Mouse (Mus musculus) limb, embryonic 11.5 days (tissue): Measurements from ENCODE around the gene Slc44a5. TPM values are rescaled to one million over a fixed set of nuclear protein-coding genes. Genes with fewer than 3 reads are reported as not detected.

Experiments used
- ATAC-seq: fragments of 200-750 bp; cut with Nextera tagmentation; 2 replicates; pipeline ENCODE4 v1.8.0; 2017; ENCODE audit warnings: low read depth; ENCODE audit not compliant: insufficient number of reproducible peaks, low FRiP score, low TSS enrichment
- DNase-seq: peaks from one replicate; pipeline ENCODE4 v3.0.0-alpha.2; 2015; ENCODE audit warnings: low spot score
- H3K27ac ChIP-seq: fragments of 300-500 bp; sonication (generic); replicated peaks from 2 replicates; pipeline ENCODE4 v1.5.1; 2014; ENCODE audit warnings: low read depth, mild to moderate bottlenecking, low read length
- H3K27me3 ChIP-seq: fragments of 300-500 bp; sonication (generic); 2 replicates; pipeline ENCODE4 v1.6.1; 2014; ENCODE audit warnings: mild to moderate bottlenecking, low read length, mixed read lengths; ENCODE audit not compliant: control insufficient read depth, insufficient read depth
- H3K36me3 ChIP-seq: fragments of 300-500 bp; sonication (generic); 2 replicates; pipeline ENCODE4 v1.6.1; 2014; ENCODE audit warnings: mild to moderate bottlenecking, low read length, moderate library complexity, mixed read lengths; ENCODE audit not compliant: control insufficient read depth, insufficient read depth
- H3K4me1 ChIP-seq: fragments of 300-500 bp; sonication (generic); 2 replicates; pipeline ENCODE4 v1.6.1; 2014; ENCODE audit warnings: low read length, mixed read lengths; ENCODE audit not compliant: control insufficient read depth, insufficient read depth
- H3K4me2 ChIP-seq: fragments of 300-500 bp; sonication (generic); 2 replicates; pipeline ENCODE4 v1.6.1; 2014; ENCODE audit warnings: low read depth, mild to moderate bottlenecking, moderate library complexity; ENCODE audit not compliant: severe bottlenecking
- H3K4me3 ChIP-seq: fragments of 300-500 bp; sonication (generic); 2 replicates; pipeline ENCODE4 v1.5.1; 2014; ENCODE audit warnings: low read depth, low read length
- H3K9ac ChIP-seq: fragments of 300-500 bp; sonication (generic); 2 replicates; pipeline ENCODE4 v1.6.1; 2014; ENCODE audit warnings: mild to moderate bottlenecking, low read length
- H3K9me3 ChIP-seq: fragments of 300-500 bp; sonication (generic); 2 replicates; pipeline ENCODE4 v1.6.1; 2016; ENCODE audit warnings: low read length; ENCODE audit not compliant: control insufficient read depth
- WGBS: fragments of 180-500 bp; shearing (Covaris S2); extraction: QIAGEN DNeasy Blood & Tissue Kit; methylation state at CpG from one replicate; pipeline ENCODE4 v1.1.7; 2014; 5-methylcytosine and 5-hydroxymethylcytosine counted together
- polyA plus RNA-seq: library from polyadenylated mRNA; unstranded; fragments of >200 nt; fragmentation: Nextera tagmentation; extraction: Ambion mirVana; gene quantifications from 2 replicates; pipeline ENCODE4 v1.2.1, GENCODE M21; 2014

Gene Slc44a5
- polyA plus RNA-seq, 1 experiment from 2014 or later: 0.39 TPM

GRCm38 (mm10) chr3:154172593-154172965, 199.3 kb downstream of the Slc44a5 start:
- Histone ChIP-seq H3K27me3 (no peaks in the 10 kb centered on the region), H3K4me2 (no peak overlapping the region), H3K27ac (no peak overlapping the region), H3K9me3 (no peaks in the 10 kb centered on the region), H3K36me3 (no peaks in the 10 kb centered on the region), H3K9ac (no peak overlapping the region), H3K4me3 (no peak overlapping the region), H3K4me1 (no peaks in the 10 kb centered on the region)
- WGBS: 83% methylated on average over 5 of the region's 5 CpGs
- no peak for ATAC-seq
- DNase-seq: no peak

- H3K27ac ChIP-seq: no peak overlapping the region
Observed at GRCm38 (mm10) chr3:154173556-154173955, 200.3 kb downstream of the Slc44a5 start.

GRCm38 (mm10) chr3:154174031-154174430, 200.8 kb downstream of the Slc44a5 start:
- no peak for DNase-seq
- Histone ChIP-seq H3K4me3 (no peak overlapping the region), H3K4me2 (no peak overlapping the region), H3K4me1 (no peaks in the 10 kb centered on the region), H3K36me3 (no peaks in the 10 kb centered on the region), H3K27ac (no peak overlapping the region), H3K9ac (no peak overlapping the region), H3K27me3 (no peaks in the 10 kb centered on the region), H3K9me3 (no peaks in the 10 kb centered on the region)
- ATAC-seq: no peak
- 42% methylated on average over 9 of the region's 9 CpGs for WGBS

More at GRCm38 (mm10) chr3:154173556-154173955, 200.3 kb downstream of the Slc44a5 start:
- WGBS: 59% methylated on average over 1 of the region's 1 CpGs
- DNase-seq (no peak), ATAC-seq (no peak)
- Histone ChIP-seq H3K4me3 (no peak overlapping the region), H3K9ac (no peak overlapping the region), H3K4me1 (no peaks in the 10 kb centered on the region), H3K36me3 (no peaks in the 10 kb centered on the region), H3K27me3 (no peaks in the 10 kb centered on the region), H3K4me2 (no peak overlapping the region), H3K9me3 (no peaks in the 10 kb centered on the region)

- Histone ChIP-seq H3K27me3 (no peaks in the 10 kb centered on the region), H3K4me3 (no peak overlapping the region), H3K4me2 (no peak overlapping the region), H3K27ac (no peak overlapping the region), H3K36me3 (no peaks in the 10 kb centered on the region), H3K4me1 (no peaks in the 10 kb centered on the region), H3K9me3 (no peaks in the 10 kb centered on the region), H3K9ac (no peak overlapping the region)
- ATAC-seq: no peak
- WGBS: 90% methylated on average over 7 of the region's 7 CpGs
- no peak for DNase-seq
Observed at GRCm38 (mm10) chr3:154174766-154175165, 201.5 kb downstream of the Slc44a5 start.

- no peak overlapping the region for H3K4me2 ChIP-seq
- no peaks in the 10 kb centered on the region for H3K27me3 ChIP-seq
- no peaks in the 10 kb centered on the region for H3K9me3 ChIP-seq
- H3K9ac ChIP-seq: no peak overlapping the region
- no peak overlapping the region for H3K4me3 ChIP-seq
- H3K36me3 ChIP-seq: no peaks in the 10 kb centered on the region
- ATAC-seq (no peak), DNase-seq (peak; percentile 20)
- H3K4me1 ChIP-seq: no peaks in the 10 kb centered on the region
- no peak overlapping the region for H3K27ac ChIP-seq
- 84% methylated on average over 8 of the region's 8 CpGs for whole genome bisulfite sequencing
Observed at GRCm38 (mm10) chr3:154177665-154178305, 204.5 kb downstream of the Slc44a5 start.

- Histone ChIP-seq H3K4me2 (no peak overlapping the region), H3K36me3 (no peaks in the 10 kb centered on the region), H3K27ac (no peak overlapping the region), H3K4me1 (no peaks in the 10 kb centered on the region), H3K9ac (no peak overlapping the region), H3K4me3 (no peak overlapping the region), H3K9me3 (no peaks in the 10 kb centered on the region), H3K27me3 (no peaks in the 10 kb centered on the region)
- DNase-seq (peak; percentile 17), ATAC-seq (no peak)
- 98% methylated on average over 2 of the region's 3 CpGs for WGBS
Observed at GRCm38 (mm10) chr3:154179423-154179920, 206.2 kb downstream of the Slc44a5 start.

- Histone ChIP-seq H3K4me3 (no peak overlapping the region), H3K27ac (no peak overlapping the region), H3K9ac (no peak overlapping the region), H3K36me3 (no peaks in the 10 kb centered on the region), H3K4me1 (no peaks in the 10 kb centered on the region), H3K27me3 (no peaks in the 10 kb centered on the region), H3K4me2 (no peak overlapping the region), H3K9me3 (no peaks in the 10 kb centered on the region)
- WGBS: 87% methylated on average over 7 of the region's 7 CpGs
- ATAC-seq (no peak), DNase-seq (peak; percentile 17)
Observed at GRCm38 (mm10) chr3:154182987-154183386, 209.8 kb downstream of the Slc44a5 start.

GRCm38 (mm10) chr3:154183957-154184356, 210.7 kb downstream of the Slc44a5 start:
- no peaks in the 10 kb centered on the region for H3K4me1 ChIP-seq
- no peaks in the 10 kb centered on the region for H3K27me3 ChIP-seq
- 69% methylated on average over 9 of the region's 9 CpGs for WGBS
- no peak overlapping the region for H3K9ac ChIP-seq
- no peaks in the 10 kb centered on the region for H3K36me3 ChIP-seq
- no peak overlapping the region for H3K4me2 ChIP-seq
- ATAC-seq (no peak), DNase-seq (no peak)
- no peaks in the 10 kb centered on the region for H3K9me3 ChIP-seq
- H3K4me3 ChIP-seq: no peak overlapping the region
- H3K27ac ChIP-seq: no peak overlapping the region

- Histone ChIP-seq H3K9ac (no peak overlapping the region), H3K9me3 (no peaks in the 10 kb centered on the region), H3K27me3 (no peaks in the 10 kb centered on the region), H3K36me3 (no peaks in the 10 kb centered on the region), H3K4me1 (peaks cover 6% of the 10 kb centered on the region; the same call in 1 of the 2 replicates), H3K4me3 (no peak overlapping the region), H3K27ac (no peak overlapping the region), H3K4me2 (no peak overlapping the region)
- ATAC-seq (no peak), DNase-seq (no peak)
- 71% methylated on average over 9 of the region's 9 CpGs for WGBS
Observed at GRCm38 (mm10) chr3:154188668-154189067, 215.4 kb downstream of the Slc44a5 start.
